Mouse (Mus musculus) left cerebral cortex, postnatal 14 days (tissue): ENCODE results near the gene B230307C23Rik. TPM values are rescaled to one million over a fixed set of nuclear protein-coding genes. Genes with fewer than 3 reads are reported as not detected.

Experiments
- DNase-seq, 2 experiments: peaks; one replicate each; pipeline ENCODE4 v3.0.0; 2021 to 2022; ENCODE audit warnings: low spot score in 2 of 2, mixed read lengths in 1 of 2
- intact Hi-C: fragments of 180-260 bp; cut with DNase I; formaldehyde crosslinking; loops from one replicate; pipeline ENCODE4 v1.15.1; 2025
- long read RNA-seq, 2 experiments: library from polyadenylated mRNA; stranded (forward); transcript quantifications; one replicate each; pipeline ENCODE4 v2.0.0; 2021
- total RNA-seq, 2 experiments: library from RNA; stranded (reverse); gene quantifications; 2 replicates each; pipeline ENCODE4 v1.2.3; 2021

The B230307C23Rik gene
- total RNA-seq = 10 to 100 TPM; 24.2 to 27.4 TPM
- long read RNA-seq, experiment 1, transcript B230307C23Rik-206 (4 exons, 403 nt) = major isoform, 6 of 22 reads
- long read RNA-seq, experiment 1, transcript B230307C23Rik-207 (6 exons, 669 nt) = minor isoform, 5 of 22 reads
- long read RNA-seq, experiment 1, transcript B230307C23Rik-204 (5 exons, 1,230 nt) = minor isoform, 5 of 22 reads
- long read RNA-seq, experiment 1, partial matches to known transcripts = 0 of 22 reads
- long read RNA-seq, experiment 1, other reads (novel, unspliced or antisense) = 4 of 22 reads
- long read RNA-seq, experiment 2, partial matches to known transcripts = 1 of 15 reads
- long read RNA-seq, experiment 2, other reads (novel, unspliced or antisense) = 3 of 15 reads

- DNase-seq = peak; percentile 87 to 89
- intact Hi-C loops = loop anchor here (2.0 kb wide), 1 partner anchor 34 kb away; the partner anchor contains the start of genes C2cd2 and Zbtb21
These were observed at the start of gene B230307C23Rik for GRCm38 (mm10) chr16:97996616-97997382. B230307C23Rik (plus strand) TSS chr16:97997315.

- intact Hi-C loops = no loop called here
- DNase-seq = no peak
These were observed 48.3 kb upstream of the B230307C23Rik start for GRCm38 (mm10) chr16:97948836-97949235.

GRCm38 (mm10) chr16:97950061-97950460 is 47.1 kb upstream of the B230307C23Rik start:
- intact Hi-C loops = no loop called here
- DNase-seq = no peak

GRCm38 (mm10) chr16:97952371-97952770 is 44.7 kb upstream of the B230307C23Rik start:
- intact Hi-C loops = no loop called here
- DNase-seq = no peak

- DNase-seq = no peak
- intact Hi-C loops = no loop called here
These were observed 44.3 kb upstream of the B230307C23Rik start for GRCm38 (mm10) chr16:97952801-97953200.

GRCm38 (mm10) chr16:97953300-97953699 is 43.8 kb upstream of the B230307C23Rik start:
- intact Hi-C loops = no loop called here
- DNase-seq = no peak

- intact Hi-C loops = no loop called here
- DNase-seq = no peak
These were observed 41.1 kb upstream of the B230307C23Rik start for GRCm38 (mm10) chr16:97956011-97956410.

GRCm38 (mm10) chr16:97957626-97958025 is 39.5 kb upstream of the B230307C23Rik start:
- intact Hi-C loops = no loop called here
- DNase-seq = no peak

GRCm38 (mm10) chr16:97958401-97958973 is 38.6 kb upstream of the B230307C23Rik start:
- intact Hi-C loops = no loop called here
- DNase-seq = no peak

GRCm38 (mm10) chr16:97960348-97960747 is 36.8 kb upstream of the B230307C23Rik start:
- DNase-seq = no peak
- intact Hi-C loops = loop anchor here (5.0 kb wide), 1 partner anchor 153 kb away; no protein-coding TSS in a partner anchor

- peak in 1 of 2 experiments; percentile 17 for DNase-seq
- intact Hi-C loops = loop anchor here (2.0 to 5.0 kb wide), 2 partner anchors 35 to 154 kb away; partner anchors contain the start of gene B230307C23Rik
These were observed 35.5 kb upstream of the B230307C23Rik start for GRCm38 (mm10) chr16:97961381-97962150.

GRCm38 (mm10) chr16:97962151-97962948 is 34.8 kb upstream of the B230307C23Rik start, which contains the start of the genes C2cd2 and Zbtb21:
C2cd2 (minus strand) TSS chr16:97962598.
Zbtb21 (minus strand) TSS chr16:97962622.
- DNase-seq = peak; percentile 97 to 98
- intact Hi-C loops = loop anchor here (2.0 to 5.0 kb wide), 2 partner anchors 34 to 155 kb away; partner anchors contain the start of gene B230307C23Rik

GRCm38 (mm10) chr16:97963956-97964540 is 33.1 kb upstream of the B230307C23Rik start:
- intact Hi-C loops = loop anchor here (2.0 to 5.0 kb wide), 2 partner anchors 33 to 157 kb away; partner anchors contain the start of gene B230307C23Rik

GRCm38 (mm10) chr16:97977277-97977676 is 19.8 kb upstream of the B230307C23Rik start:
- no peak for DNase-seq
- intact Hi-C loops = no loop called here

More at GRCm38 (mm10) chr16:97963956-97964540, 33.1 kb upstream of the B230307C23Rik start:
- no peak for DNase-seq

GRCm38 (mm10) chr16:97977722-97978121 is 19.4 kb upstream of the B230307C23Rik start:
- no peak for DNase-seq
- intact Hi-C loops = no loop called here

GRCm38 (mm10) chr16:97981362-97981761 is 15.8 kb upstream of the B230307C23Rik start:
- DNase-seq = no peak
- intact Hi-C loops = no loop called here

- intact Hi-C loops = no loop called here
- no peak for DNase-seq
These were observed 12.5 kb upstream of the B230307C23Rik start for GRCm38 (mm10) chr16:97984589-97984988.

- intact Hi-C loops = no loop called here
- DNase-seq = no peak
These were observed 5.6 kb upstream of the B230307C23Rik start for GRCm38 (mm10) chr16:97991517-97991916.
